Mouse (Mus musculus): ENCODE measurements around the gene Hnrnpul2.
"Not testable (repeated sequence)": the region's sequence is repeated elsewhere in the genome, so short reads cannot be mapped to it uniquely, and the experiment has no call there.

Gene Hnrnpul2

GRCm38 (mm10) chr19:8818801-8819595, 812 bp upstream of the Hnrnpul2 start, which contains the start of gene Ttc9c:
Gene Ttc9c (minus strand): TSS chr19:8819333.
- DNase-seq, result peak; percentile 99

- DNase-seq, result no peak
Measured at GRCm38 (mm10) chr19:8820424-8820956, 680 bp downstream of the Hnrnpul2 start.

GRCm38 (mm10) chr19:8821146-8821545, 1.3 kb downstream of the Hnrnpul2 start:
- peak; percentile 84 for DNase-seq

GRCm38 (mm10) chr19:8822696-8823095, 2.9 kb downstream of the Hnrnpul2 start:
- DNase-seq, result no peak

- no peak for DNase-seq
Measured at GRCm38 (mm10) chr19:8829660-8830059, 9.8 kb downstream of the Hnrnpul2 start, which contains the start of gene AC129217.1. Gene AC129217.1 (plus strand): TSS chr19:8829773.

- DNase-seq, result no peak
Measured at GRCm38 (mm10) chr19:8830664-8831063, 10.9 kb downstream of the Hnrnpul2 start.

- no peak for DNase-seq
Measured at GRCm38 (mm10) chr19:8831262-8831661, 11.5 kb downstream of the Hnrnpul2 start.

- no peak for DNase-seq
Measured at GRCm38 (mm10) chr19:8832971-8833370, 13.2 kb downstream of the Hnrnpul2 start.

GRCm38 (mm10) chr19:8836327-8836726, 16.5 kb downstream of the Hnrnpul2 start:
- DNase-seq, result not testable (repeated sequence)

GRCm38 (mm10) chr19:8837251-8837791, 17.5 kb downstream of the Hnrnpul2 start, which contains the start of gene Bscl2:
Gene Bscl2 (plus strand): TSS chr19:8837467.
- DNase-seq, result peak; percentile 90

GRCm38 (mm10) chr19:8838041-8838730, 18.4 kb downstream of the Hnrnpul2 start:
- peak; percentile 83 for DNase-seq

- DNase-seq, result no peak
Measured at GRCm38 (mm10) chr19:8839103-8839907, 19.5 kb downstream of the Hnrnpul2 start, which contains the start of gene Gng3. Gene Gng3 (minus strand): TSS chr19:8839194.

- peak; percentile 87 for DNase-seq
Measured at GRCm38 (mm10) chr19:8839908-8840791, 20.3 kb downstream of the Hnrnpul2 start.

GRCm38 (mm10) chr19:8841012-8841411, 21.2 kb downstream of the Hnrnpul2 start:
- no peak for DNase-seq

GRCm38 (mm10) chr19:8842961-8843360, 23.2 kb downstream of the Hnrnpul2 start:
- no peak for DNase-seq

GRCm38 (mm10) chr19:8844371-8845129, 24.7 kb downstream of the Hnrnpul2 start:
- peak; percentile 83 for DNase-seq

- DNase-seq, result no peak
Measured at GRCm38 (mm10) chr19:8848356-8848755, 28.5 kb downstream of the Hnrnpul2 start.

- DNase-seq, result no peak
Measured at GRCm38 (mm10) chr19:8850402-8850901, 30.6 kb downstream of the Hnrnpul2 start, which contains the start of gene Lrrn4cl. Gene Lrrn4cl (plus strand): TSS chr19:8850768.

- DNase-seq, result no peak
Measured at GRCm38 (mm10) chr19:8851639-8852038, 31.8 kb downstream of the Hnrnpul2 start.
